Mouse (Mus musculus) naive thymus-derived CD4-positive, alpha-beta T cell, adult 2 months (primary cell): ENCODE measurements around the gene Gm37240.

Experiments
- DNase-seq: peaks from one replicate; pipeline ENCODE4 v3.0.0-alpha.2; 2011; ENCODE audit warnings: low read depth

Gm37240 gene

DNA sequence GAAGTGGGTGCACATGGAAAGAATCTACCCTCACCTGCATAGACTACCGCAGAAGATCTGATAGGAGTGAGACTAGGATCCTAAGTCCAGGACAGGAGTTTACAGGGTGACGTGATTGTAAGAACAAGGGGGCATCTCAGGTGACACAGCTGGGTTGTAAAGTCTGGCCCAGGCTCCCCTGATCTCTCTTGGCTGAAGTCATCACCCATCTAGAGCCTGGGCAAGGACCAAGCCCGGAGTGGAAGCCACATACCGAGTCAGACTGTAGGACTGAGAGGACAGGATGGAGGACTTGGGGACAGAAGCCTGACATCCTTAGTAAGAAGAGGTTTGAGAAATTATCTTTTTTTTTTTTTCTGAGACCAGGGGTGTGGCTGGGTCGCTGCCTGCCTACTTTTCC lies 761.8 kb downstream of the Gm37240 start:
- DNase-seq, result no peak

GRCm38 (mm10) chr3:85124924-85125323 lies 762.4 kb downstream of the Gm37240 start:
- no peak for DNase-seq

GRCm38 (mm10) chr3:85124410-85124809 lies 762.9 kb downstream of the Gm37240 start:
- no peak for DNase-seq

DNA sequence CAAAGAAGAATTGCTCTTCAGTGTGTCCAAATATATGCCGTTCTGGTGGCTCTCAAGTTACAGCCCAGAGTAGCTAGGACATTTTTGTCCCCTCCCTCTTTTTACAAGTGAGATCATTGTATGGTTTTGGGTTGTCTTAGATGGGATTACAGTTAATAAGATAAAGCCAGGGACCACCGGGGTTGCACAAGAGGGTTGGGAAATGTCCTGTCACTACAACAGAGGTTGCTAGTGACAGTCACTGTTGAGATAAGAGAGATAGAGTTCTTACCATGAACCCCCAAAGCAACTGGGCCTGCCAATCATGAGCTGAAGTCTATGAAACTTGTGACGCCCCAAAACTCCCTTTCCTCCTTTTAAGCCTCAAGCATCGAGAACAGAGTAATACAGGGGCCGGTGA lies 769.6 kb downstream of the Gm37240 start:
- DNase-seq, result no peak

GRCm38 (mm10) chr3:85117014-85117413 lies 770.3 kb downstream of the Gm37240 start:
- DNase-seq, result no peak

- DNase-seq, result no peak
Observed at GRCm38 (mm10) chr3:85115959-85116543, 771.3 kb downstream of the Gm37240 start.

GRCm38 (mm10) chr3:85113565-85113964 lies 773.8 kb downstream of the Gm37240 start:
- DNase-seq, result no peak

- no peak for DNase-seq
Observed at GRCm38 (mm10) chr3:85110762-85111161, 776.6 kb downstream of the Gm37240 start.

DNA sequence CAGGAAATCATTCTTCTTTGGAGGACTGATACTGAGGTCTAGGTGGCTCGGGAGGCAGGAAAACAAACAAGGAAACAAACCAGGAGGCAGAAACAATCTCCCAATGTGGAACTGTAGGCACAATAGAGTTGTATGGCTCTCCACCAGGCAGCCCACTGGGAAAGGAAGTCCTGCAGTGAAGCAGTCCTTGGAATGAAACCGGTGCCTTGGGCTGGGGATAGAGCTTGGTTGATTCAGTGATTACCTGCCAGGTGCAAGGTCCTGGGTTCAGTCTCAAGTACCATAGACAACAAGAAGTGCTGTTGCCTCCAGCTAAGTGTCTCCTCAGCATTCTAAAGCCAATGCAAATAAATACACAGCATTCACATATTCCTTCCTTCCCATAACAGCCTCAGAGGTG lies 778.1 kb downstream of the Gm37240 start:
- no peak for DNase-seq

GRCm38 (mm10) chr3:85108396-85108795 lies 778.9 kb downstream of the Gm37240 start:
- DNase-seq, result no peak

GRCm38 (mm10) chr3:85106956-85107355 lies 780.4 kb downstream of the Gm37240 start:
- no peak for DNase-seq

DNA sequence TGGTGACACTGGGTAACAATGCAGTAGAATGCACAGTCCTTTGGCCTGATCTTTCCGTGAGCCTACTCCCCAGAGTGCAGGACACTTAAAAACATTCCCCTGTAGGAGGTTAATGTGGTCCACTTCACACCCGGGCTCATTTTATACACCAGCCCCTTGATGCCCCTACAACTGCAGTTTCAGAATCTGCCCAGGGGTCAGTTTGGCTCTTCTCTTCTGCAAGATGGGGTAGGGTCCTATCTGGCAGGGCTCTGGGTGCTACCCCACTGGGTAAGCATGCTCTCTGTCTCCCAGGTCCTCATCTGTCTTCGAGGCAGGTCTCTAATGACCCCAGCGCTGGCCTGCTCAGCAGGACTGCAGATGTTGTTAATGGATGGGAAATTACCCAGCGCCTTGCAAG lies 783.0 kb downstream of the Gm37240 start:
- DNase-seq, result no peak

GRCm38 (mm10) chr3:85080882-85081558 lies 806.3 kb downstream of the Gm37240 start:
- no peak for DNase-seq

GRCm38 (mm10) chr3:85064113-85064512 lies 823.2 kb downstream of the Gm37240 start:
- DNase-seq, result no peak

DNA sequence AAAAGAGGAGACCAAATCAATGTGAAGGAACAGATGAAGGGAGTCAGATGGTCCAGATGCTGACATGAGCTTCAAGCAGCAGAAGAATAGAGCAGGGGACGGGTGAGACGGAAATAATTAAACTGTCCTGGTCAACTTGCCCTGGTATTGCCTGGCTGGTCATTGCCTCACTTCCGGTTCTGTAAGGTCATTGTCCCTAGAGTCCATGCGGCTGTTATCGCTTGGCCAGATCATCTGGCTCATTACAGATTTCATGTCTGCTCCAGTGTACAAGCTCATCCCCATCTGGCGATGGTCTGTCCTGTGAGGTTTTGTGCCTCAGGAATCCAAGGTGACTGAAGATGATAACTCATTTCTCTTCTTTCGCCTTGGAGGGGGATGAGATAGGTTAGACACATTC lies 827.2 kb downstream of the Gm37240 start:
- DNase-seq, result no peak

DNA sequence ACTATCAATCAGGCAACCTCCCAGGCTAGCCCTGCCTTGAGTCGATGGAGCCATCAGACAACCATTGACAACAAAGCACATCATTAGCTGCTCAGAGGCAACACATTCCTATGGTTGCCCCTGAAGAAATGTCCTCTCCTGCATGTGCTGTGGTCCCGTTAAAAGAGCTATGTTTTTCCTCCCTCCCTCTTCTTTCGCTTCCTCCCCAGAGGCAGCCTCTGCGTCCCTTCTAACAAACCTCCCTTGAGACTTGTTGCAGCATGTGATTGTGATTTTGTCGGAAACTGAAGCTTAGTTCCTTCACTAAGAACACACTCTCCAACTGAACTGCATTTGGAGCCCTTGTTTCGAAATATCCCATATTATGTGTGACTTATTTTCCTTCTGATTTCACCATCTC lies 830.1 kb downstream of the Gm37240 start:
- no peak for DNase-seq

DNA sequence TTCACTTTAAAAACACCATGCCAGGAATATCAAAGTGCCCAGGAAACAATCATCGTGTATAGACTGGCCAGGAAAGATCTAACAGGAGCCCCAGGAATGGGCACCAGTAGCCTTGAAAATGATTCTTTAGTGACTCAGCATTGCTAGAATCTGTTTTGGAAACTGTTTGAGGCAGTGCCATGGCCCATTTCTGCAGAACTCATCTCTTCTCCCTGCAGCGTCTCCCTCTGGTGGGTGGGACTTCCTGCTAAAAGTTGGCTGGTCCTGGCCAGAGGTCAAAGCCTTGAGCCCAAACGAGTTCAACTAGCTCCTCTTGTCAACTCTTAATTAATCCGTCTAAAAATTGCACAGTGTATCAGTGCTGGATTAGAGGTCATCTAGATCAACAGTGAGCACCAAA lies 833.8 kb downstream of the Gm37240 start:
- DNase-seq, result no peak

DNA sequence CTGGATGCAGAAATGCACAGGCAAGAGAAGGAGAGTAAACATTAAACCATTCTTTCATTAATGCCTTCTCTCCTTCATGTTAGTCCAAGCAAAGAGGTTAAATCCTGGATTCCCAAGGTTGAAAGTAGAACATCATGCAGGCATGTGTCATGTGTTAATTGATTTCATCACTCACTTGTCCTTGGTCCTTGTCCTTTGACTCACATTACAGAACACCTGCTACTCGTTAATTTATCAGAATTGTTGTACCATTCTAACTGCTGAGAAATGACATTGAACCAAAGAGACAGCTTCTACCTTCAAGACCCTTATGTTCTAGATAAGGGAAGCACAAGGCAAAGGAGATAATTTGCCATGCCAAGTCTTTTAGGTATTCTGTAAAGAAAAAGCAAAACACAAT lies 835.1 kb downstream of the Gm37240 start:
- DNase-seq, result no peak

DNA sequence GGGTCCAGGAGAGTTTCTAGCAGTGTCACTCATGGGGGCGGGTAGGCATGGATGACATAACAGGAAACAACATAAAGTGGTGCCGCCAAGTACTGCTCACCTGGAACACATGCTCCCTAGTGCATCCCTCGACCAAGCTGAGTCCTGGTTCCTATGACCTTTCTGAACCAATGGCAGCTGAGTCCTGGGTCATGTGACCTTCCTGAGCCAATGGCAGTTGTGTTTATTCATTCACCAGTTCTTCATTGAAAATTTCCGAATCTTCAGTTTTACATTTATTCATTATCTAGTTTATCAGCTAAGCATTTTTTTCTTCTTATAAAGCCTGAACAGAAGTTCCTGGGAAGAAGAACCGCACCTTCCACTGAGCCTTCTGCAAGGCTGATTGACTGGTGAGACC lies 838.7 kb downstream of the Gm37240 start:
- no peak for DNase-seq

DNA sequence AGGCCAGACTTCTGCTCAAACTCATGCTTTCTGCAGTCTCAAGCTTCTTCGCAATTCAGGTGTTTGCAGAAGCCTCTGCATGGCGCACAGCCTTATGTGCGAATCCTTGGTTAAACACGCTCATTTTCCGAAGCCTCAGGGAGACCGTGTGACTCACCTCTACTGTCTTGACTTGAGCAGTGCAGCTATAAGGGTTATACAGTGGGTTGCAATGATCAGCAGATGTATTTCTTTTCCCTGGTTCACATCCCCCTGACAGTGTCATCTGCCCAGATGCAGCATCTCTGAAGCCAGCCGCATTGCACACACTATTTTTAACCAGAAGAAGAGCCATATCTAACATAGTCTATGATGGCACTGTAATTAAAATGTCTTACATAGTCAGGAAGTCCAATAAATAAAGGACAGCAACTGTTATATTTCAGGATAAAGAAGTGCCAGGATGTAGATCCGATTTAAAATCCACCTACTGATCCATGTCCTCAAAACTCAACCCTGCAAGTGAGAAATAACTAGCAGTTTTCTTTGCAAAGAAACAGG lies 843.6 kb downstream of the Gm37240 start:
- DNase-seq, result no peak

DNA sequence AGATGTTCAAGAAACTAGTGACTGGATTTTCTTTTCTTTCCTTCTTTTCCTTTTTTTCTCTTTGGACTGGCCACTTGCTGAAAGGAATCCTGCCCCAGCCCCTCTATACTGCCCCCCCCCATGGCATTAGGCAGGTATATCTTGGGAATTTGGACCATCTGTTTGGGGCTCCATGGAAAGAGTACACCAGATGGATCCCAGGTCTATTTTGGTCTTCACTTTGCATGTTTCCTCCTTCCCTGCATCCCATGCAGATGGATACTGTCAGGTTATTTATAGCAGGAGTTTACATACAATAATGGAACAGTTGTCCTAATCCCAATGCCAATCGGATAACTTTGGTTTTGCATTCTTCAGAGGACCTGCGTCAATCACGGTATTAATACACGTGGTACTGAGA lies 845.2 kb downstream of the Gm37240 start:
- no peak for DNase-seq

DNA sequence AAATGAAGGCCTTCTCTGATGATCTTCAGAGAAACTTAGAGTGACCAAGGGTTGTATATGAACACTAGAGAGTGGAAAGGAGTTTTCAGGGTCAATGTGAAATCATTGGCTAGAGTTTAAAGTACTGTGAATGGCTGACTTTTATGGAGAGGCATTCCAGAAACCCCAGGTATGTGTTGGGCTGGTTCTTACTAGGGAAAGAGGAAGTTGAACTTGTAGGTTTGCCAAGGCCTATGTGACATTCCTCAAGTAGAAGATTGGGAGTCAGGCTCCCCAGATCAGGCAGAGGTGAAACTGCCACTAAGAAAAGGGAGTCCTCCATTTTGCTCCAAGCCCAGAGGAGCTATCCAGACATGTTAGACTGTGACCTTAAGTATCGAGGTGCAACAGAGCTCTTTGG lies 858.2 kb downstream of the Gm37240 start:
- no peak for DNase-seq

- DNase-seq, result no peak
Observed at GRCm38 (mm10) chr3:85024817-85025705, 862.3 kb downstream of the Gm37240 start.
